Mouse (Mus musculus): Measurements from ENCODE around the gene Akr1c12.
"Not testable (repeated sequence)": the region's sequence is repeated elsewhere in the genome, so short reads cannot be mapped to it uniquely, and the experiment has no call there.

Gene Akr1c12

DNA sequence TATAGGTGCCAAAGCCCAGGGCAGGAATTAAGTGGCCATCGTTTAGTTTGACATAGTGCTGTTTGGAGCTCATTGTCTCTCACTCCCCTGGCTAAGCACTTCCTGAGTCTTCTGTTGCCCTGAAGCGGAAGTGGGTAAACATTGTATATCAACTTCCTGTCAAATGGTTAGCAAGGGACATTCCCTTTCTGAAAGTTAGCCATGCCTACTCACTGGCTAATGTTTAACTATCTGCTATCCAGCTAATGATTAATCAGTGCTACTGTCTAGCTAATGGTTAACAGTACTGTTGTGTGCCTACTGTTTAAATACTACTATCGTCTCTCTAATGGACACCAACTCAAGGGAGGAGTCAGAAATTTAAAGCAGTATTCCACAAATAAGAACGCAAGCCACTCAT lies at the start of gene Akr1c12:
Gene Akr1c12 (minus strand): TSS at position 150 of the 400 bp plus-strand sequence.
- no peak for DNase-seq

DNA sequence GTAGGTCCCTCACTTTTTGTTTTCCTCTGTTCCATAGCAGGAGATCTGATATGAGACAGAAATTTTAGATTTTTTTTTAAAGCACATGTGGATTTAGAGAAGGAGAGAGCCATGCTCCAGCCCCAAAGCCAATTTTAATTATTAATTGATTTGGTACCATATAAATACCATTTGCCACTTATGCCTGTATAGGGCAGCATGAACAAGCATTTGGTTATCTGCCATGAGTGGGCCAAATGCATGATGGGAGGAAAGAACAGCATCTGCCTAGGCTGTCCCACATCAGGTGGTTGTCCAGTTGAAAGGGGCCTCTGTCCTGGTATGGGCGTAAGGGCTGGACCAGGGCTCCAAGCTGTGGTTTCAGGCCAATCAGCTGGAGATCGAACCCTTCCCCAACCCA lies 39.5 kb upstream of the Akr1c12 start:
- no peak for DNase-seq

DNA sequence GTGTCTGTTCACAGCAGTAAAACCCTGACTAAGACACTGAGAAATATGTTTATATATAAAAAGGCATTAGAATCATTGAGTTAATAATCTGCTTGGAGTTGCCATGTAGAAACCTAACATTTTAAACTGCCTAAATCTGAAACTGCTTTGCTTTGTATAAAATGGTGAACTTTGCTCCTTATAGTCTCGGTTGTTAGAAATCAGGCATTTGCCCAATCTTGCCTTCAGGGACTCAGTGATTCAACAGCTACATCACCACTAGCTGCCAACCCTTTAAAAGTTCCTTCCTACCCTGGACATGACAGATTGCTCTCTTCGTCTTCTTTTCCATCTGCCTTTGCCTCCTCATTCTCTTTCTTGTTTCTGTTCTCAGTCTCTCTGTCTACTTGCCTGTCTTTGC lies 34.7 kb upstream of the Akr1c12 start:
- no peak for DNase-seq

DNA sequence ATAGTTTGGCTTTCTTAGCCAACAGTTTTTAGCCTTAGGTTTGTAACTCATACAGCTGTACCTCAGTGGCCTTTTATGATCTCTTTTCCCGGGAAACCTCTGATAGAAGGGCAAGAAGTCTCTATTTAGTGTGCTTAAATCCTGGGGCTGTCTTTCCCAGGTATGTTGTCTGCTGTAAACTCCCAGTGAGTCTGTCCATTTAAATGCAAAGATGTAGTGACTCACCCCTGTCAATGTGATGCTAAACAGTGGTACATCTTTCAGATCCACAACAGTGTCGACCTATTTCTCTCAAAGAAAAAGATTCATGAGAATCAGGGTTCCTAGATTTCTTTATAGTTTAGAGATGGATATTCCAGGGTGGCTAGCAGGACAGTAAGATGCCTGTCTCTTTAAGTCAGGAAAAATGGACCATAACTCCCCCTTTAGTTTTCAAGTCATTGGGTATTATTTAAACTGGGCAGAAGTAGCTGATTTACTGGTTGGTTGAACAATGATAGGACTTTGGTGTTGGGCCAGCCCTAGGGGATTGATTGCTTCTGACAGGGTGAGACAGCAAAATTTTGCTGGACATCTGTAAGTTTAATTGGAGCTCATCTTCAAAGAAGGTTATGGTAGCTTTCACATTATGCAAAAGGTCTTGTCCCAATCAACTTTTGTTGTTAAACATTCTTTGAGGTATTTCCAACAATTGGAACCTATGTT lies 25.8 kb upstream of the Akr1c12 start:
- DNase-seq = no peak

DNA sequence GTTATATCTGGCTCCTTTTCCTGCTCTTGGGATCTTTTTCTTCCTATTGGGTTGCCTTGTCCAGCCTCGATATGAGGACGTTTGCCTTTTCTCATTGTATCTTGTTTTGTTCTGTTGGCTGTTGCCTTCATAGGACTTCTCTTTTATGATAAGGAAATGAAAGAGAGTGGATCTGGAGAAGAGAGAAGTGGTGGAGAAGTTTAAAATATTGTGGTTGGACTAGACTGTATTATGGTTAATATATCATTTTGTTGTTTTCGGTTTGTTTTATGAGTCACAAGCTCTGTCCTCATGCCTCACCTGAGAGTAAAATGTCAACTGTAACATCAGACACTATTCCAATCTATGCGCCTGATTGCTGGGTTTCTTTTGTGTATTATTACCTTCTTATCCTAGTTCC lies 17.8 kb upstream of the Akr1c12 start:
- no peak for DNase-seq

DNA sequence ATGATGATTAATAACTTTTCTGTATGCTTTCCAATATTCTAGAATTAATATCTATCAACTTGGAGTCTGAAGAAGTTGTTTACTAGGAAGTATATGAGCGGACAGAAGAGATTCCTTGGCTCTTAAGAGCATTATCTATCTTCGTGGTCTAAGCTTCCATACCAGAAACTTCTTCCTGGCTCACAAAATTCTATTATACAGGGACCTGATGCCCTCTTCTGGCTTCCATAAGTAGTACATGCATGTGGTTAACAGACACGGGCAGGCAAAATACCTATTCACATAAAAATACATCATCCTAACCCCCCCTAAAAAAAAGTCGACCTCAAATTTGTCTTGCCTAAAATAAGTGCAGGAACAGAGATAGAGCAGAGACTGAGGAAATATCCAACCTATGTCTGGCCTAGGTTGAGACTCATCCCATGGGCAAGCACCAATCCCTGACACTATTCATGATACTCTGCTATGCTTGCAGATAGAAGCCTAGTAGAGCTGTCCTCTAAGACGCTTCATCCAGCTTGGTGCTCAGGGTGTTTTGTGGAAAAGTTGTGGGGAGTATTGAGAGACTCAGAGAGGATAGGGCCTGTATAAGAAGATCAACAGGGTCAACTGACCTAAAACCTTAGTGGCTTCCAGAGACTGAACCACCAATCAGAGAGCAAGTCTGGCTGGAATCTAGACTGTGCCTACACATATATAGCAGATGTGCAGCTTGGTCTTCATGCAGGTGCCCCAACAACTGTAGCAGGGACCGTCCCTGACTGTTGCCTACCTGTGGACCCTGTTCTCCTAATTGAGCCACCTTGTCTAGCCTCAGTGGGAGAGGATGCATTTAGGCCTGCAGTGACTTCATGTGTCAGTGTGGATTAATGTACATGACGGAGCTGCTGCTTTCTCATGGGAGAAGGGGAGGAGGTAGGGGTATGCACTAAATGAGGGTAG lies 2.5 kb upstream of the Akr1c12 start:
- DNase-seq = peak; percentile 60

DNA sequence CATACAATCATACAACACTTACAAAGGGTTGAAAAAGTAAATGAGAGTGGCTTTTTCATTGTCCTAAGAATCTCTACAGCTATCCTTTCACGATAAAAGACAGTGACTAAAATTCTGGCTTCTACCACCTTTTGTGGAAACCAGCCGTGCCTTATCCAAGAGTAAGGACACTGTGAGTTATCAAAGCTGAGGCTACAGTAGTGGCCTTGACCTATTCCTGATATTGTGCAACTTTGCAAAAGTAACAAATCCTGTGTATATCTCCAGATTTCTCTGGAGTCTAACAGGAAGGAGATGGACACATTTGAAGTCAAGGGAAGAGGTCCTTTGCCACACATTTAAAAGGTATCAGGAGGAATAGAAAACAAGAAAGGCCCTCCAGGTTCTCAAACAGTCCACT lies 1.7 kb downstream of the Akr1c12 start:
- no peak for DNase-seq

DNA sequence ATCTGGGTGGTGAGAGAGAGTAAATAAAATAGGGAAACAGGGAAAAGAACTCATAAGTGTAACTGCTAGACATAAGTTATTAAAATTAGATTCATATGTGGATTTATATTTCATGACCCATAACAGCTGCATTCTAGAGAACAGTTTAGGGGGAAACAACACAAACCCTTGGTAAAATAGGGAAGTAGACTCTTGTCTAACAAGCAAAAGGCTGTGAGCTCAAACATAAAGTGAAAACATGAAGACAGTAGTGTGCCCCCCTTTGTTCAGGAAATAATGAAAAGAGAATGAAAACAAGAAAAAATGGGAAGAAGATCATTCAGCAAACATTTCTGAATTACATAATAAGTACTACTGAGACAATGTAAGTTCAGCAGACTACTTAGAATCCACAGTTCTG lies 8.4 kb downstream of the Akr1c12 start:
- DNase-seq = no peak

DNA sequence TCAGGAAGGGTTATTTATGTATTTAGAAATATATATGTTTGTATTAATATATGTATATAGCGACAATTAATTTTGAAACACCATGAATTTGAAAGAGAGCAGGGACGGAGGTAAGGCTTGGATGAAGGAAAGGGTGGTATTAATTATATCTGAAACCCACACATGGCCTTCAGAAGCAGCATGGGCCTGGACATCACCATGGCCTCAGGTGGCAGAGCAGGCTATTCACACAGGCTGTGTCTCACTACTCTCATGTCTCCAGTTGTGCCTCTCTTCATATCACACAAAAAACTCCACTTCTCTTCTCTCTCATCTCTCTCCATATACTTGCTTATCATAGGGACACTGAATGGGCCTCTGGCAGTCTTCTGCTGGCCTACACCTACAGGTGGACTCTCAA lies 13.8 kb downstream of the Akr1c12 start:
- not testable (repeated sequence) for DNase-seq

DNA sequence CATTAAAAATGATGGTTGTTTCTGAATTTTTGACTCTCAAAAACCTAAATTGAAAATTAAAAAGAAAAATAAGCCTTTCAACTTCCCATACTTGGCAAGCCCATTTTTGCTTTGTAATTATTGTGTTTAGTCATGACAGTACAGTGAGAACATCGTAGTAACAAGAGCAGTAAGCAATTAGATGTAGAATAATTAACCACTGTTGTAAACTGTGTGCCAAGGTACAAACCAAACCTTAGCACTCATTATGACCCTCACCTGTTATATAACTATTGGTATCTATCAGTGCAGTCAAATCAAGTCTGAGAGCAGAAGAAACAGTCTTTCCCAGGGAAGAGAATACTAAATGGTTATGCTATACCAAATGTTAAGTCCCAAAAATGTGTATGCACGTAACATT lies 14.2 kb downstream of the Akr1c12 start:
- no peak for DNase-seq

DNA sequence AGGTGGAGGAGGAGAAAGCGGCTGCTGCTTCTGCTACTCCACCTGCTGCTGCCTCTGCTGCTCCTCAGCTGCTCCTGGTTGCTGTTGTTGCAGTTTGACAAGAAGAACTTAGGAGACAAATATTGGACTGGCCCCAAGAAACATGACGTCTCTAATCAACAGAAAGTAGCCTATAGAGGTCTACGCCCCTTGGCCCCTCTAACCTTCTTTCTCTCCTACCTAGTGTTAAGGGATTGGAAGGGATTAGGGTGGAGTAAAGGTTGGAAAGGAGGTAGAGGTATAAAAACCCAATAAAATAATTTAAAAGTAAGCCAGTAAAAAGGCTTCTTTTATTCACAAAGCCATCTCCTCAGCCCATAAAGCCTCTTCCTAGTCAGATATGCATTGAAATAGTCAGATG lies 14.6 kb downstream of the Akr1c12 start:
- no peak for DNase-seq

DNA sequence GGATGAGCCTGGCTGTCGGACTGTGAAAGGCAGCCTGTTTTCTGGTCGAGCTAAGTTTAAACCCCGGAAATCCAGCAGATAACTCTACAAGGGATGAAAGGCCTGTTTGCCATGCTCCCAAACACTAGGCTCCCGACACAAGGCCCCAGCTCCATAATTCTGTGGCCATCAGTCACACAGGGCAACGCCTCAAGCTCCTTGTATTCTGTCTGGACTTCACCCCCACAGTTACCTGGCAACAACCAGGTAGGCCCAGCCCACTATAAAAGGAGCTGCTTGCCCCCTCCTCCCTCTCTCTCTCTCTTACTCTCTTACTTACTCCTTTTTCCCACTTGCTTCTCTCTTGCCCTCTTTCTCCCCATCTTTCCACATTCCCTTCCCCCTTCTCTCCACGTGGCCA lies 21.9 kb downstream of the Akr1c12 start:
- no peak for DNase-seq

DNA sequence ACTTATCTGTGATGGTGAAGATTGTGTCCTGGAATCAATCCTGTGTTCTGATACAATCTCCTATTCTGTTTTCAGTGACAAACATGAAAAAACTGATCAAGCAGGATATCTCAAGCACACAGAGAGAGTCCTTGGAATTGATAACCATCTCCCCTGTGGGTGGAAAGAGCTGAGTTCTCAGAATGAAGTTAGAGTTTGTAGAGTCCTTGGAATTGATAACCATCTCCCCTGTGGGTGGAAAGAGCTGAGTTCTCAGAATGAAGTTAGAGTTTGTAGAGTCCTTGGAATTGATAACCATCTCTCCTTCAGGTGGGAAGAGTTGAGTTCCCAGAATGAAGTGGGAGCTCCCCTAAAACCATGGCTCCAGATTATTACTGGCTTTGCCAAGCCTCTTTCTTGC lies 22.3 kb downstream of the Akr1c12 start:
- not testable (repeated sequence) for DNase-seq

DNA sequence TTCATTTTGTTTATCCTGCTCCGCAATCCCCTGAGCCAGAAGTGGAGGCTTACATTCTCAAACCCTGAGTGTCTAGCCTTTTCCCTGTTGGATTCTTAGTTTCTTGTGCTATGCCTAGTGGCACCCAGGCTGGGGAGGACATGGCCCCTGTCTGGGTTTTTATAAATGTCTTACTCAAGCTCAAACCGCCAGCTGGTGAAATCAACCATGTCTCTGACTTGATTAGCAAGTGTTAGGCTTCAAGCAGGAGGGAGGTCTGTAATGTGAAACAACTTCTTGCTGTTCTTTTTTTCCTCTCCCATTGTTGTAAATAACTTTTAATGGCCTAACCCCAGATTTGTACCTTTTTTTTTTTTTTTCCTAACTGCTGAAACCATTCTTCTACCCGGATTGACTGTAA lies 29.9 kb downstream of the Akr1c12 start:
- DNase-seq = no peak

DNA sequence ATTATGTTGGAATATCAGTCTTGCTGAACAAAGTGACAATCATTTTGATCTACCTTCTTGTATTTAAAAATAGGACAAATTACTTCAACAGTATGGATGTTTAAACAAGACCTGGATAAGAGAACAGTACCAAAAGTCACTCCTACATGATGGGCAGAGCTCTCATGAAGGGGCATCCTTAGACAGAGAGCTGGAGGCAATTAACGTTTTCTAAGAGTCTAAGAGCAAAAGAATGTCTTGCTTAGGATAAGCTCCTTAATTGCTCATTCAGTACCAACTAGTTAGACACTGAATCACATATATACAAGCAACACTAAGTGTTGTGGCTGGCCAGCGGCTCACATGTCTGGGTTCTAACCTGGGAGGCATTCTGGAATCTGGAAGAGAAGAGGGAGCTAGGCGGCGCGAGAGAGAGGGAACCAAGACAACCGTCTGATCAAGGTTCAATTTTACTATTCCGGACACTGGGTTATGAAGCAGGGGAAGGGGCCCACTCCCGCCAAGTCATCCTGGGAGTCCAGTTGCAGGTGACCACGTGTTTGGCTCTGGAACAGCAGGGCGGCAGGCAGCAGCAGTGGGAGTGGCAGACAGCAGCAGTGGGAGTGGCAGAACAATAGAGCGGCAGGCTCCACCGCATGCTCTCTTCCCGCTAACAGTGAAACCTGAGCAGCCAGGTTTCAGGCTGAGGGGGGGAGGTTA lies 34.2 kb downstream of the Akr1c12 start:
- DNase-seq = peak; percentile 12

DNA sequence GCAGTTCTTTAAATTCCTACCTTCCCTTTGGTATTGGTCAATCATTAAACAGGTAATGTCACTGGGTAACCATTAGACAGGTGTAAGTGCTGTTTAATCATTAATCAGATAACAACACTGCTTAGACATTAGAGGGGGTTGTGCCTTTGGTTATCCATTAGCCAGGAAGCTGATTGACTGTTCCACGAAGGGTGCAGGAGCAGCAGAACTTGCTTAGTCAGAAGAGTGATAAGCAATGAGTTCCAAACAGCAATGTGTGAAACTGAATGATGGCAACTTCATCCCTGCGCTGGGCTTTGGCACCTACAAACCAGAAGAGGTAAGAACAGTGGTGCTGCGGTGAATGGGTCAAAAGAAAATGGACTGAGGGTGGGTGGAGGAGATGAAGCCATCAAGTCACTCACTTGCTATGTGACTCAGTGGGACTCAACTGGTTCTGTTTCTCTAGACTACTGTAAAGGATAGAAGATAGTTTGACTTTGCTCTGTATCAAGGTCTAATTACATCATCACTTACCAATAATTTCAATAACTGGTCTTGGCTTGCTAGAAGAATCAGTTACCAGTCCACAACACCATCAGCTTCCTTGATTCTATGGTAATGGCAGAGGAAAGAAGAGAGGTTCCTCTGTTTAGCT lies 45.6 kb downstream of the Akr1c12 start:
- peak; percentile 29 for DNase-seq

DNA sequence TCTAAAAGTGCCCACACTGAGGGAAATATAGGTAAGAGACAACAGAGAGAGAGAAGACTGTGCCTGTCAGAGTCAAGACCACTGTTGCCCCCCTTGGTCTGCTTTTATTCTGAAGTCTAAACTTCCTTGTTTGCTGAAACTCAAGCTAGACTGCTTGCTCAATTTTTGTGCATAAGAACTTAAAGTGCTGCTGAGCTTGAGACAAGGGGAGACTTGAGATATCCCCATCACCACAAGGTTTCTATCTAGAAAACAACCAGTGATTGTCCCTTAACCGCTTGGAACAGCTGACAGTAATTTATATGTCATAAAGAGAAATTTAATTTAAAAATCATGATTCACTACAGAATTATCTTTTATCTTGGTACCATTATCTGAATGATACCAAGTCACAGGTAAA lies 46.1 kb downstream of the Akr1c12 start:
- DNase-seq = no peak

DNA sequence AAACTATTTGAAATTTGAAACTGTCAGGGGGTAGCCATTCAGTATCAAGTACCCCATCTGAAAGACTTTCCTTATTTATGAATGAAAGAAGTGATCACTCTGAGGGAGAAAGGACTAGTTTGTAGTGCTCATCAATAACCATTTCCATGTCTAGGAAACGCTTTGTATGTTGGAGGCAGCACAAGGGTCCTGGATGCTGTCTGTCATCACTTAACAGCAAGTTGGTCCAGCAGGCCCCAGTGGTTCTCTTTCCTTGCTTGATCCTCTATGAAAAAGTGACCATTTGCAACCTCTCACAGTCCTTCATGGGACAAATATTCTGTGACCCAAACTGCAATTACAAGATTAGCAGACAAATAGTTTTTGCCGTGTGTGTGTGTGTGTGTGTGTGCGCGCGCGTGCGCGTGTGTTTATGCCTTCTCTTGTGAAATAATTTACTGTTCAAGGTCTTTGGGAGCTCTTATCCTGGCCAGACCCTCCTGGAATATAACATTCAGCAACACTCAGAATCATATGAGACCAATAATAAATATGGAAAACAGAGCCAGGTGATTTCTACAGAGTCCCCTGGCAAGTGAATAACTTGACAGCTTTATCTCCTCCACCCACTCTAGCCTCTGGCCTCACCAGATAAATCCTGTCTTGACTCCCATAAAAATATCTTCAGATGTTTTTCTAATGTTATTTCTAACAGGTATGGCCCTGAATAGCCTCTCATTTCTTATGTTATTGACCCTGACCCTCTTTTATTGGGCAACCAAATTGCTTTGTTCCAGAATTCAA lies 48.2 kb downstream of the Akr1c12 start:
- no peak for DNase-seq

DNA sequence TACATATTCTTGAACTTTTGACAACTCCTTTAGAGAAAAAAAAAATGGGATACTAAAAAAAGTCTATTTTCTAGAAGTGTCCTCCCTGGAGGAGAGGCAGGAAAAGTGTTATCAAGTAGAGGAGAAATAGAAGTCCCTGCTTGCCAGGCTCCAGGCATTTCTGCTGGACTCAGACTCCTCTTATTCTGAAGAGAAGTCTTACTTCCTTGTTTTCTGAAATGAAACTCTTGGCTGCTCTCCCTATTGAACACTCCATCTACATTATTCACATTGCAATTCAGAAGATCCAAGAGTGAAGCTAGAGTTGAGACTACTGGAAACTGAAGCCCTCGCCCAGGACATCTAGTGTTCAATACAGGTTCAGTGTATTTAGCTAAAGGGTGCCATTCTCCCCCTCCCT lies 50.8 kb downstream of the Akr1c12 start, which contains the start of gene Akr1c19:
Gene Akr1c19 (plus strand): TSS at position 260 of the 400 bp plus-strand sequence.
- peak; percentile 28 for DNase-seq

All from lung, postnatal 10 days (tissue).